Mouse (Mus musculus): ENCODE measurements around the gene Fkbp8.
A peak's percentile ranks its signal among the peaks of the same experiment; 100 is the strongest.

Gene Fkbp8

GRCm38 (mm10) chr8:70527512-70528181, at the start of gene Fkbp8, which contains the start of gene Kxd1:
Gene Fkbp8 (plus strand): TSS chr8:70527724.
Gene Kxd1 (minus strand): TSS chr8:70527956.
- DNase-seq: peak; percentile 97

GRCm38 (mm10) chr8:70481908-70482307, 45.6 kb upstream of the Fkbp8 start:
- no peak for DNase-seq

- DNase-seq: no peak
Observed at GRCm38 (mm10) chr8:70482943-70483342, 44.6 kb upstream of the Fkbp8 start.

GRCm38 (mm10) chr8:70486191-70486681, 41.3 kb upstream of the Fkbp8 start:
- peak; percentile 81 for DNase-seq

GRCm38 (mm10) chr8:70486941-70487520, 40.5 kb upstream of the Fkbp8 start, which contains the start of gene Tmem59l:
Gene Tmem59l (minus strand): TSS chr8:70487358.
- peak; percentile 82 for DNase-seq

- peak; percentile 68 for DNase-seq
Observed at GRCm38 (mm10) chr8:70487993-70488796, 39.3 kb upstream of the Fkbp8 start.

GRCm38 (mm10) chr8:70488931-70489470, 38.5 kb upstream of the Fkbp8 start:
- DNase-seq: no peak

GRCm38 (mm10) chr8:70489576-70489975, 37.9 kb upstream of the Fkbp8 start:
- DNase-seq: no peak

GRCm38 (mm10) chr8:70490061-70490879, 37.3 kb upstream of the Fkbp8 start:
- no peak for DNase-seq

- DNase-seq: no peak
Observed at GRCm38 (mm10) chr8:70490880-70491495, 36.5 kb upstream of the Fkbp8 start.

- DNase-seq: no peak
Observed at GRCm38 (mm10) chr8:70492664-70493640, 34.6 kb upstream of the Fkbp8 start, which contains the start of gene Crlf1. Gene Crlf1 (plus strand): TSS chr8:70493158.

- peak; percentile 47 for DNase-seq
Observed at GRCm38 (mm10) chr8:70493692-70494415, 33.7 kb upstream of the Fkbp8 start.

- no peak for DNase-seq
Observed at GRCm38 (mm10) chr8:70494416-70494945, 33.0 kb upstream of the Fkbp8 start.

GRCm38 (mm10) chr8:70495001-70495770, 32.3 kb upstream of the Fkbp8 start:
- no peak for DNase-seq

- no peak for DNase-seq
Observed at GRCm38 (mm10) chr8:70495771-70496062, 31.8 kb upstream of the Fkbp8 start.

- no peak for DNase-seq
Observed at GRCm38 (mm10) chr8:70500386-70501301, 26.9 kb upstream of the Fkbp8 start.

- DNase-seq: peak; percentile 70
Observed at GRCm38 (mm10) chr8:70501820-70502529, 25.5 kb upstream of the Fkbp8 start.

Measured in cerebellum, adult 9-11 months (tissue).